Mouse (Mus musculus): Measurements from ENCODE around the gene Fgb. TPM values are rescaled to one million over a fixed set of nuclear protein-coding genes. Genes with fewer than 3 reads are reported as not detected.

Fgb gene
- polyA plus RNA-seq, 1 experiment from 2014 or later = not detected

Other genes starting within 250 kb of the Fgb start
- gene Rbm46, start 173.4 kb downstream of the Fgb start, polyA plus RNA-seq (2014; fragmentation: Nextera tagmentation; extraction: Ambion mirVana) = 3.2 and 3.9 TPM in 2 replicates
- gene Lrat, start 145.9 kb downstream of the Fgb start, polyA plus RNA-seq (2014; fragmentation: Nextera tagmentation; extraction: Ambion mirVana) = 0.03 TPM in 1 of 2 replicates, not detected in the other
- not detected in 2 replicates for gene Fgg, start 42.1 kb downstream of the Fgb start, polyA plus RNA-seq (2014; fragmentation: Nextera tagmentation; extraction: Ambion mirVana)
- gene Fga, start 23.8 kb downstream of the Fgb start, polyA plus RNA-seq (2014; fragmentation: Nextera tagmentation; extraction: Ambion mirVana) = 0.14 TPM in 1 of 2 replicates, not detected in the other
- 133 and 146 TPM in 2 replicates for gene Plrg1, start 5.7 kb upstream of the Fgb start, polyA plus RNA-seq (2014; fragmentation: Nextera tagmentation; extraction: Ambion mirVana)
- gene Dchs2, start 78.1 kb upstream of the Fgb start, polyA plus RNA-seq (2014; fragmentation: Nextera tagmentation; extraction: Ambion mirVana) = 1.2 and 1.6 TPM in 2 replicates